Comparison of ENCODE assay signal across 8 mouse cellular contexts in the genomic region with DNA sequence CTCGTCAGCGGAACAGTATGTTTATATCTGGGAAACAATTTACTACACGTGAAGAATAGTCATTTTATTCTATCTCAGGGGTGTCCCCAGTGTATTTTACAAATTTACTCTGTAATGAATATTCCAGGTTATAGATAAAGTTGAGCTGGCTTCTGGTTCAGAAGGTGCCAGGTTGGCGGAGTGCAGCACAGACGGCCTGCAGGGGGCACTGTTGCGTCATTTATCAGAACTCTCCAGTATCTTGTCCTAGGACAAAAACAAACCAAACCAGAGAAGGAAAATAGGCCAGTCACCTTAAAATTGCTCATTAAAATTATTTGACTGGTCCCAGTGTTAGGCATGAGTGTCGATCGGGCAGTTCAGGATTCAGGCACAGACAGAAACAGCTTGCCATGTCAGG.
DNase-seq lines count a peak whose midpoint lies in the region; ATAC-seq and TF ChIP-seq lines count a peak whose summit lies in the region.

No protein-coding gene starts in this region.

- no peak overlapping the region for H3K4me3 ChIP-seq in cortical plate, adult 2 months (ENCODE audit: insufficient read depth, low read length)
- no peak overlapping the region for H3K4me3 ChIP-seq in lung, adult 2 months (replicated peaks; ENCODE audit: extremely low read depth, low read depth, low read length)

- peak; percentile 67 for TF ChIP-seq CTCF in cortical plate, adult 2 months (IDR thresholded peaks at IDR 0.05; ENCODE audit: extremely low read depth, insufficient read depth, low read length)
- TF ChIP-seq CTCF in lung, adult 2 months (IDR thresholded peaks at IDR 0.05; ENCODE audit: insufficient read depth, low read length), result peak; percentile 85

- TF ChIP-seq POLR2A in cortical plate, adult 2 months (IDR thresholded peaks at IDR 0.05; ENCODE audit: extremely low read depth, insufficient read depth, low read length), result no peak
- no peak for TF ChIP-seq POLR2A in lung, adult 2 months (IDR thresholded peaks at IDR 0.05; ENCODE audit: borderline replicate concordance, extremely low read depth, low read depth, low read length)

- WGBS in lung, adult 2 months, result 31% methylated on average over 8 of the region's 8 CpGs

- DNase-seq in CD8-positive naive resting alpha-beta T cell, adult 2 months (ENCODE audit: low read depth in 2 of 2, low spot score in 2 of 2), result peak; percentile 14 to 22
- peak; percentile 80 for DNase-seq in adipocyte (ENCODE audit: low spot score)
- DNase-seq in kidney, postnatal 36 days, result peak; percentile 75 to 94
- peak; percentile 81 for DNase-seq in lung, adult 2 months
- peak; percentile 83 for DNase-seq in retina, postnatal 1 day
- peak; percentile 84 for DNase-seq in urinary bladder, postnatal 14 days (ENCODE audit: low spot score)

- H3K4me1 ChIP-seq in cortical plate, adult 2 months (ENCODE audit: control insufficient read depth, insufficient read depth, low read length), result no peaks in the 10 kb centered on the region
- no peaks in the 10 kb centered on the region for H3K4me1 ChIP-seq in lung, adult 2 months (ENCODE audit: control insufficient read depth, insufficient read depth, low read length)

- H3K27ac ChIP-seq in cortical plate, adult 2 months (ENCODE audit: insufficient read depth, low read length), result no peak overlapping the region

- ATAC-seq in granulocyte monocyte progenitor cell, adult 5-6 weeks (replicated peaks; ENCODE audit: poor library complexity, severe bottlenecking), result peak; percentile 77

Comparison
In these comparisons a context has a peak if more than half of its experiments do, and no peak if none do; other contexts are left out.
1. DNase-seq: peak in every context shown above with its lines; median percentile 84 in kidney, postnatal 36 days; 84 in urinary bladder, postnatal 14 days; 83 in retina, postnatal 1 day; 81 in lung, adult 2 months; 80 in adipocyte; 18 in CD8-positive naive resting alpha-beta T cell, adult 2 months.